Mouse (Mus musculus): ENCODE measurements at regions not wholly inside any gene's neighbourhood (a gene's known extent, or its start where the extent isn't known, plus 50 kb on each side); places are given as distances from the start of the nearest gene placed in this dataset.

GRCm38 (mm10) chr2:57909706-57910105 is 88.0 kb upstream of the Galnt5 start:
- DNase-seq (ENCODE audit: low spot score): no peak

GRCm38 (mm10) chr2:57916375-57917023 is 81.2 kb upstream of the Galnt5 start:
- no peak for DNase-seq (ENCODE audit: low spot score)

- DNase-seq (ENCODE audit: low spot score): no peak
Observed at GRCm38 (mm10) chr2:57917721-57918120, 80.0 kb upstream of the Galnt5 start.

GRCm38 (mm10) chr2:57919102-57919731 is 78.5 kb upstream of the Galnt5 start:
- peak; percentile 65 for DNase-seq (ENCODE audit: low spot score)

GRCm38 (mm10) chr2:57934062-57934822 is 63.4 kb upstream of the Galnt5 start:
- peak; percentile 34 for DNase-seq (ENCODE audit: low spot score)

Measured in embryo, embryonic 10 days (tissue).